Mouse (Mus musculus) megakaryocyte, embryonic 14.5 days (primary cell): Measurements from ENCODE around the gene Mxd3.

Experiments
- FLI1 ChIP-seq: IDR thresholded peaks from 2 replicates; pipeline ENCODE4 v1.6.1; 2012; ENCODE audit warnings: low read length, inconsistent platforms, mixed read lengths
- GATA1 ChIP-seq: IDR thresholded peaks from 3 replicates; pipeline ENCODE4 v1.6.1; 2012; ENCODE audit warnings: mixed read lengths, low read length, inconsistent platforms, borderline replicate concordance

GRCm38 (mm10) chr13:55329683-55330566, at the start of gene Mxd3:
- TF ChIP-seq GATA1 (no peak), FLI1 (peak; percentile 60; the same call in 1 of the 2 replicates)
